Mouse (Mus musculus) left cerebral cortex, adult 2 months (tissue): Measurements from ENCODE around the gene Gabrb1. TPM values are rescaled to one million over a fixed set of nuclear protein-coding genes. Genes with fewer than 3 reads are reported as not detected.

ENCODE experiments used
- DNase-seq, 2 experiments: peaks; one replicate each; pipeline ENCODE4 v3.0.0; 2021 to 2022; ENCODE audit warnings: low spot score in 2 of 2, mixed read lengths in 1 of 2; ENCODE audit errors: extremely low spot score in 1 of 2
- H3K27ac ChIP-seq: fragments of 200-600 bp; 2 replicates; pipeline ENCODE4 v1.8.1; 2022
- H3K4me3 ChIP-seq: fragments of 200-600 bp; 2 replicates; pipeline ENCODE4 v1.8.1; 2022
- CTCF ChIP-seq: fragments of 200-600 bp; IDR thresholded peaks from 2 replicates; pipeline ENCODE4 v1.8.1; 2022; ENCODE audit warnings: antibody characterized with exemption, mild to moderate bottlenecking, moderate library complexity
- intact Hi-C: fragments of 180-260 bp; cut with DNase I; formaldehyde crosslinking; loops from one replicate; pipeline ENCODE4 v1.15.1; 2025
- total RNA-seq, 2 experiments: library from RNA; stranded (reverse); gene quantifications; 2 replicates each; pipeline ENCODE4 v1.2.3; 2021

Gabrb1 gene
- total RNA-seq, 2 experiments from 2014 or later, result 92.5 to 95.1 TPM

DNA sequence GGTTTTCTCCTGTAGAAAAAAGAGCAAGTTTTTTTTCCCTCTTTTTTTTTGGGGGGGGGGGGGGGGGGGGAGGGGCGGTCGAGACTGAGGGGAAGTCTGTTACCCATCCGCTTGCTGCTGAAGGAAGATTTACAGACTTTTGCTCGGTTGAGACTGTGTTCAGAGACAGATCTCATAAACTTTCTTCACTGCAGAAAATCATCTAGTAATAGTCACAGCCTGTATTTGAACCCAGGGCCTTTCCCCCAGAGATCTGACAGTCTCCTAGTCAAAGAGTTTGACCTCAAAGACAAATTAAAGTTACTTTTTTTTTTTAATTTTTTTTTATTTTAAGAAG is 510.3 kb downstream of the Gabrb1 start:
- Histone ChIP-seq H3K4me3 (peak overlapping the region; percentile 93), H3K27ac (peak overlapping the region; percentile 68)
- DNase-seq, result no peak
- intact Hi-C loops, result loop anchor here (10.0 kb wide), 1 partner anchor 387 kb away; the partner anchor contains the start of gene Nfxl1
- TF ChIP-seq CTCF, result no peak

DNA sequence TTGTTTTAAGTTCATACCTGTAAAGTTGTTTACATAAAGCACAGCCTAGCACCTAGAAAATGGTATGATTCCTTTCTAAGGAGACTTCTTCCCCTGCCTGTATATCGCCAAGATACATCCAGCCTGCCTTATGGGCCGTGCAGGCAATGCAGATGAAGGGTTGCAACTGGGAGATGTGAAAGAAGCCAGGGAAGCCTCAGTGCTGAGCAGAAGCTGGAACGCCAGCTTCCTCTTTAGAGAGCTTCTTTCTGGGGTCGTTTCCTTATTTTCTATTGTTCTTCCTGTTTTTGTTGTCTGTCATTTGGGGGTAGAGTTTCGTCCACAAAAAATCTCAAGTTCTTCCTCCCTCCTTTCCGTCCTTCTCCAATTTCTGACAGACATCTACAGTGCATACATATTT is 512.2 kb downstream of the Gabrb1 start:
- no peak for TF ChIP-seq CTCF
- no peak for DNase-seq
- Histone ChIP-seq H3K27ac (no peak overlapping the region), H3K4me3 (no peak overlapping the region)
- intact Hi-C loops, result loop anchor here (5.0 kb wide), 1 partner anchor 587 kb away; no protein-coding TSS in a partner anchor

DNA sequence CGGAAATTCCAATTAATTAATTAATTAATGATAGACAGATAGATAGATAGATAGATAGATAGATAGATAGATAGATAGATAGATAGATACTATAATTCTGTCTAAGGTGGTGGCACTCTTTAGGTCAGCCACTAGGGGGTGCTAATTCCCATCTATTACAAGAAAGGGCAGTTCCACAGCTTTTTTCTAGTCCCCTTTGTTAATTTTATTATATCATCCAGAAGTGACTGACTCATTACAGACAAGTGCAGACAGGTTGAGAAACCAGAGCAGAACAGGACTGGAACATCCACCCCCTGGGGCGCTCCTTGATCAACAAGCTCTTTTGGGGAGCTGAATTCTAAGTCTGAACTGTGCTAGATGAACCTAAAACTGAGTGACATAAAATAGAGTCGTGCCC is 514.8 kb downstream of the Gabrb1 start:
- intact Hi-C loops, result loop anchor here (1.0 to 5.0 kb wide), 2 partner anchors 97 to 585 kb away; no protein-coding TSS in a partner anchor
- TF ChIP-seq CTCF, result peak; percentile 82
- Histone ChIP-seq H3K27ac (no peak overlapping the region), H3K4me3 (no peak overlapping the region)
- DNase-seq, result peak in 1 of 2 experiments; percentile 32

DNA sequence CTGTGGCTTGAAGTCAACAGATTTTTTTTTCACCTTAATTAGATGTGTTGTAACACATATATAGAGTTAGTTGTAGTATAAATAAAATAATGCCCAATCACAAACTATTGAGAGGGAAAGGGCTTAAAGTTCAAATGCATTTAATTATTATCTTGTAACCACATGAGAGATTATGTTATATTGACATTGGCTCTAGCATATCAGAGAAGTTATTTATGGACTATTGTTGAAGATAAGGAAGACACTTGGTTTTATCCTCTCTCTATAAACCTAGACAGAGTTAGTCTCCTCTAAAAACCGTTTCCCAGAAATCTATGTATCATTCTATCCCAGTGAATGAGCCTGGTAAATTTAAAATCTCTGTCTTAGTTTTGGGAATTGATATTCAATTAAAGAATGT is 515.6 kb downstream of the Gabrb1 start:
- no peak for DNase-seq
- intact Hi-C loops, result loop anchor here (5.0 kb wide), 1 partner anchor 584 kb away; no protein-coding TSS in a partner anchor
- H3K4me3 ChIP-seq, result no peak overlapping the region
- H3K27ac ChIP-seq, result no peak overlapping the region
- no peak for TF ChIP-seq CTCF

DNA sequence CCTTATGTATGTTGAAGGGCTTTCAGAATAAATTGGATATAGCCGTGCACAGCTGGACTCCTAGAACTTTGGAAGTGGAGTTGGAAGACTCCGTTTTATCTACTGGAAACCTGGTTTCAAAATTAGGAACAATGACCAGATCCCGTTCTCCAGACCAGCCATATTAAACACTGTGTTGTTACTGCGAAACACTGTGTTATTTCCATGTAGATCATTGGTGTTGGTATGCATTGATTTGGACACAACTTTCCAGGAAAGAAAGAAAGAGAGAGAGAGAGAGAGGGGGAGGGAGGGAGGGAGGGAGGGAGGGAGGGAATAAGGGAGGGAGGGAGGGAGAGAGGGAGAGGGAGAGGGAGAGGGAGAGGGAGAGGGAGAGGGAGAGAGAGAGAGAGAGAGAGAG is 517.1 kb downstream of the Gabrb1 start:
- TF ChIP-seq CTCF, result no peak
- DNase-seq, result no peak
- H3K4me3 ChIP-seq, result no peak overlapping the region
- no peak overlapping the region for H3K27ac ChIP-seq
- intact Hi-C loops, result no loop called here

DNA sequence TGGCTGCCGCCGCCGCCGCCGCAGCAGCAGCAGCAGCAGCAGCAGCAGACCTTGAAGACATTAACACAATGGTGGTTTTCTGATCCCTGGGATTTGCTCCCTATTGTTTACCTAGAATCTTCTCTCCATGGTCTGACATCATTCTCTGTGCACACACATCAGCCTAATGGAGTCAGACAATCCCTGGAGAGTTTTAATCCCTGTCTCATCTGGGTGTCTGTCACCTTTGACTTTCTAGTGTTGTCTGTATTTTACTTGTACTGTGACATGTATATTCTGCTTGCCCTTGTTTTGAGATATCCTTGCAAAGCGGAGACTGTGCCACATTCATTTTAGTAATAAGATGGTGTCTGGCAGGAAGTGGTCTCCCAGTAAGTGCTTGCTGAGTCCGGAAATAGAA is 517.6 kb downstream of the Gabrb1 start:
- Histone ChIP-seq H3K27ac (no peak overlapping the region), H3K4me3 (peak overlapping the region; percentile 15)
- no peak for TF ChIP-seq CTCF
- DNase-seq, result no peak
- intact Hi-C loops, result no loop called here

DNA sequence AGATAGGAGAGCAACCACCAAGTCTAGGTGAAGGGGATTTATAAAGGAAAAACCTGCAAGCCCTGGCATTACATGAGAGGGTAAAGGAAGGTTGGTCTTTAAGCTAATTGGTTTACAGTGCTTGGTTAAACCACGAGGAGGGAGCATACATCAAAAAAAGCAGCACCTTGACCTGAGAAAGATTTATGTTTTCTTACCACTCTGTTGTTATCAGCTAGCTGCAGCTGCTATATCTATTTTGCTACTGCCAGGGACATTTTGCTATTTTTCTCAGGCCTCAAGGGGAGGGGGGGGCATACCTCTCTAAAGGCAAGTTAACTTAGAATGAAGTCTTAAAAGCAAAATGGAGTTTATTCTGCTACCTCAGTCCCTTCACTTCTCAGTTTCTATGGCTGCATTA is 523.3 kb downstream of the Gabrb1 start:
- no peak overlapping the region for H3K4me3 ChIP-seq
- H3K27ac ChIP-seq, result no peak overlapping the region
- intact Hi-C loops, result no loop called here
- DNase-seq, result no peak
- TF ChIP-seq CTCF, result no peak

DNA sequence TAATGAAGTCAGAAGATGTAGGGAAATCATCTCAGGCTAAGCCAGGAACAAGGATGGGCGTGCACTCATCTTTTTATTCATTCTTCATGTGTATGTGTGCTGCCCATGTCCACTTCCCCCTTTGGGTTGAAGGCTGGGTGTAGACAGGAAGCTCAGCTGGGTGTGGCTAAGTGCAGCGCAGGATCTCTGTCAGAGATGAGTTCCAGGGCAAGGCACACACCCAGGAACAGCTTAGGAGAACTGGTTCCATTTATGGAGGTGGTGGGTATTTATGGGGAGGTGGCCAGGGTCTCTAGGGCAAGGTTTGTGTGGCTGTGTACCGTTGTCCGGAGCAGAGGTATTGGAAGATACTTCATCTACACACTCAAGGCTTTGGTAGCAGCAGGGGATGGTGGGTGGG is 524.9 kb downstream of the Gabrb1 start:
- no peak overlapping the region for H3K4me3 ChIP-seq
- no peak for TF ChIP-seq CTCF
- no peak overlapping the region for H3K27ac ChIP-seq
- no peak for DNase-seq
- intact Hi-C loops, result no loop called here

DNA sequence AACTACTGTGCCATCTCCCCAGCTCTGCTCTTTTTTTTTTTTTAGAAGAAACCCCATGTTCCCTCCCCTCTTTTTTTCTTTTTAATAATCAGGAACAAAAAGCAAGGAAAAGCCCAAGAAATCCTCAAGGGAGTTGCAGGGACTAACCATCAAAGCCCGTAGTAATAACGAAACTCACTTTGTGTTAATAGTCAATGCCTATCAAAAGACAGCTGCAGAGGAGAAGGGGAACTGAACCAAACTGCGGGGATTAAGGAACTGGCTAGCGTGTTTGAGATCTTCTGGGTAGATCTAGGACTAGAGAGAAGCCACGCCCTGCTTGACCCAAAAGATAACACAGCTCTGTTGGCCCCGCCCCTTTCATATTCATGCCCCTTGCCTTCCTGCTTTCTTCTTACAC is 526.0 kb downstream of the Gabrb1 start:
- DNase-seq, result no peak
- intact Hi-C loops, result no loop called here
- Histone ChIP-seq H3K27ac (no peak overlapping the region), H3K4me3 (no peak overlapping the region)
- TF ChIP-seq CTCF, result no peak

DNA sequence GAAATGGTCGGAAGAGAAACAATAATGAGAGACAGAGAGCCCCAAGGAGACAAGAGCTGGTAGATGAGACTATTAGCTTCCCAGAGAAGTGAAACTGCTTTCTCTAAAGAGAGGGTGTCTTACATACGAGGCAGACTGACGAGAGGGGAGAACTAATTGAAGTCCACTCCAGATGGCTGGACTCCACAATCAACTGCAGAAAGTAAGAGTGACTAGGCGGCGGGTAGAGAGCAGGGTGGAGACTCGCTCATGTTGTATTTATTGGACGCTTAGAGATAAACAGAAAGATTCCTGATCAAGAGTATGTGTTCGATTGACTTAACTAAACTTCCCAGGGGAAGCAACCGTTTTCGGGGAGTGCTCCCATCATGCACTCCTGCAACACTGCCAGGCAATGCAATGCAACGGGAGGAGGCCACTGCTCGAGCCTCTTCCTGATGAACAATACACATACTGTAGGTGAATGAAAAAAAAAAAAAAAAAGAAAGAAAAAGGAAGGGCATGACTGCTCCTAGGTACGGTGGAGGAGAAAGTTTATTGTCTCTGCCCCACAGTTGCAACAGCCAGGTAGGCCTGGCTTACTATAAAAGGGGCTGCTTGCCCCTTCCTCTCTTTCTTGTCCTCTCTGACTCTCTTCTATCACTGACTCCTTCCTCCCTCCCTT is 526.7 kb downstream of the Gabrb1 start:
- DNase-seq, result no peak

DNA sequence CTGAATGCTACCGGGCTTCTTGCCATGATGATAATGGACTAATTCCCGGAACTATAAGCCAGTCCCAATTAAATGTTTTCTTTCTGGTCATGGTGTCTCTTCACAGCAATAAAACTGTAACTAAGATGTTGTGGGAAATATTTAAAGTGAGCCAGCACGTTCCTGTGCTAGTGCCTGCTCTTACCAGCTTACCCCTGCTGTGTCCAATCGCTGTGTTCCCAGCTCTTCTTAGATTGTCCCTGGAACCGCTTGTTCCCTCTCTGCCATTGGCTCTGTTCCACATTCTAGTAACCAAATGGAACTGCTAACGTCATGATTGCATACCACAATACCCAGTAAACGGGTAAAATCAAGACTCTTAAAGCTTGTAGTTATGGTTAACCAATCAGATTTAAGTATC is 533.2 kb downstream of the Gabrb1 start:
- intact Hi-C loops, result no loop called here
- TF ChIP-seq CTCF, result no peak
- H3K27ac ChIP-seq, result no peak overlapping the region
- H3K4me3 ChIP-seq, result no peak overlapping the region
- DNase-seq, result no peak

More for the DNA sequence above, 526.7 kb downstream of the Gabrb1 start:
- H3K27ac ChIP-seq, result no peak overlapping the region
- TF ChIP-seq CTCF, result no peak
- no peak overlapping the region for H3K4me3 ChIP-seq
- intact Hi-C loops, result no loop called here

DNA sequence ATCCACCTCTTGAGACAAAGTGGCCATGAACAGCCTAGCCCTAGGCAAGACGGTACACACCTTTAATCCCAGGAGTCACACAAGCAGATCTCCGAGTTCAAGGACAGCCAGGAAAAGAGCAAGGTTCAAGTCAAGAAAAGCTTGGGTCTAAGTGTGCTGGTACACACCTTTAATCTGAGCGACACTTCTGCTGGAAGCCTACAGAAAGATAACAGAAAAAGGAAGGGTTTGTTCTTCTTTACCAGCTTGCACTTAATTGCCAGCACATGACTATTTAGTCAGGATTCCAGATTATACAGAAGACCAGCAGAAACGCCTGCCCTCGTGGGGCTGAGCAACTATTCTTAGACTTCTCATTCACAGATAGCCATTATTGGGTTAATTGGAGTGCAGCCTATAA is 534.0 kb downstream of the Gabrb1 start:
- no peak overlapping the region for H3K27ac ChIP-seq
- intact Hi-C loops, result no loop called here
- H3K4me3 ChIP-seq, result no peak overlapping the region
- no peak for TF ChIP-seq CTCF
- DNase-seq, result no peak

DNA sequence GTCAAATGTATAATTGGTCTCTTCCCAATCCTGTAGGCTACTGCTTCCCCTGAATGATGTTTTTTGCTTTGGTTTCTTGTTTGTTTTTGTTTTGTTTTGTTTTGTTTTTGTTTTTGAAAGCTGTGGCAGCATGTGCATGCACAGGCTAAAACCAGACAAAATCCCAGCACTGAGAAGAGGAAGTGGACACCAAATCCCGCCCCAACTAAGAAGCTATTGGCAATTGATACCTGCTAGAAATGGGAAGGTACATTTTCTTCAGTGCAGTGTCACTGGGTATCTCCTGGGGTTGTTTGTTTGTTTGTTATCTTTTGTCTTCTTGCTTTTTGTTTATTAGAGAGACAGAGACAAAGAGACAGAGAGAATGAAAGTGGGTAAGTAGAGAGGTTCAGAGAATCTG is 537.5 kb downstream of the Gabrb1 start:
- Histone ChIP-seq H3K27ac (no peak overlapping the region), H3K4me3 (no peak overlapping the region)
- TF ChIP-seq CTCF, result no peak
- intact Hi-C loops, result no loop called here
- no peak for DNase-seq

Other genes with a start within 250 kb of the Gabrb1 start
- gene Cox7b2, start 109.9 kb upstream of the Gabrb1 start, total RNA-seq, result not detected
- 100 to 1,000 TPM in 1 of 2 experiments, 10 to 100 TPM in 1; 93.8 to 117 TPM for gene Gabra4, start 195 bp downstream of the Gabrb1 start, total RNA-seq